ENCODE assay signal across 10 mouse cellular contexts in genomic region chr19:8567104-8567880, GRCm38 (mm10). TPM values are rescaled to one million over a fixed set of nuclear protein-coding genes. Genes with fewer than 3 reads are reported as not detected.
DNase-seq lines count a peak whose midpoint lies in the region; ATAC-seq lines count a peak whose summit lies in the region.
"Had no signal": no experiment of that assay in that cellular context is flagged by ENCODE, and none has a peak within 500 bp of the region (broad histone marks: within the 10 kb centered on the region; RNA-seq: fewer than 3 reads in every experiment).

No protein-coding gene starts in this region.

- H3K4me2 ChIP-seq in embryonic facial prominence, embryonic 11.5 days (ENCODE audit: low read depth, low read length), result no peak overlapping the region
- no peak overlapping the region for H3K4me2 ChIP-seq in kidney, embryonic 14.5 days (replicated peaks; ENCODE audit: low read depth, low read length)
- no peak overlapping the region for H3K4me2 ChIP-seq in midbrain, embryonic 14.5 days (ENCODE audit: low read length)
- H3K4me2 ChIP-seq: midbrain, embryonic 12.5 days had no signal

- no peak overlapping the region for H3K9ac ChIP-seq in embryonic facial prominence, embryonic 11.5 days (replicated peaks; ENCODE audit: low read length)
- no peak overlapping the region for H3K9ac ChIP-seq in kidney, embryonic 14.5 days (ENCODE audit: low read depth, low read length)
- no peak overlapping the region for H3K9ac ChIP-seq in midbrain, embryonic 14.5 days (replicated peaks; ENCODE audit: low read length)
- H3K9ac ChIP-seq: midbrain, embryonic 12.5 days had no signal

- peak; percentile 81 for DNase-seq in cerebellum, postnatal 10 days
- DNase-seq in ovary, postnatal 36 days (ENCODE audit: low spot score), result peak; percentile 42
- DNase-seq in ovary, adult 18-20 months (ENCODE audit: low spot score), result no peak
- peak; percentile 64 for DNase-seq in embryonic facial prominence, embryonic 11.5 days (ENCODE audit: low spot score)
- DNase-seq in midbrain, embryonic 14.5 days, result peak; percentile 73
- no peak for DNase-seq in urinary bladder, postnatal 4 days (ENCODE audit: low spot score in 2 of 2)

- no peaks in the 10 kb centered on the region for H3K4me1 ChIP-seq in embryonic facial prominence, embryonic 11.5 days (ENCODE audit: control insufficient read depth, insufficient read depth, low read length)
- H3K4me1 ChIP-seq in kidney, embryonic 14.5 days (ENCODE audit: control insufficient read depth, insufficient read depth, low read length), result no peaks in the 10 kb centered on the region
- H3K4me1 ChIP-seq in midbrain, embryonic 14.5 days (ENCODE audit: control insufficient read depth, insufficient read depth, low read length), result no peaks in the 10 kb centered on the region

- ATAC-seq in cerebellum, adult (ENCODE audit: insufficient number of reproducible peaks, low FRiP score, low TSS enrichment), result no peak
- no peak for ATAC-seq in embryonic facial prominence, embryonic 11.5 days (replicated peaks; ENCODE audit: insufficient number of reproducible peaks, low FRiP score, low TSS enrichment, low read depth)
- 0 out of 2 replicates have a peak, but pooled peaks have one; percentile 30 for ATAC-seq in kidney, embryonic 14.5 days (ENCODE audit: low FRiP score, low TSS enrichment)
- ATAC-seq in midbrain, embryonic 14.5 days (ENCODE audit: low FRiP score, low TSS enrichment), result no peak

- H3K36me3 ChIP-seq in embryonic facial prominence, embryonic 11.5 days (replicated peaks; ENCODE audit: control insufficient read depth, insufficient read depth, low read depth, low read length), result no peaks in the 10 kb centered on the region
- H3K36me3 ChIP-seq in kidney, embryonic 14.5 days (ENCODE audit: control insufficient read depth, insufficient read depth, low read length), result no peaks in the 10 kb centered on the region
- H3K36me3 ChIP-seq in midbrain, embryonic 14.5 days (ENCODE audit: control insufficient read depth, insufficient read depth, low read length), result no peaks in the 10 kb centered on the region
- H3K36me3 ChIP-seq: midbrain, embryonic 12.5 days had no signal

- no peaks in the 10 kb centered on the region for H3K9me3 ChIP-seq in embryonic facial prominence, embryonic 11.5 days (replicated peaks; ENCODE audit: control insufficient read depth, low read length)
- H3K9me3 ChIP-seq in kidney, embryonic 14.5 days (ENCODE audit: control insufficient read depth, low read length), result no peaks in the 10 kb centered on the region
- H3K9me3 ChIP-seq in midbrain, embryonic 14.5 days (ENCODE audit: control insufficient read depth, low read length), result no peaks in the 10 kb centered on the region
- H3K9me3 ChIP-seq: midbrain, embryonic 12.5 days had no signal

- no peak overlapping the region for H3K4me3 ChIP-seq in embryonic facial prominence, embryonic 11.5 days (ENCODE audit: low read depth, low read length)
- no peak overlapping the region for H3K4me3 ChIP-seq in kidney, embryonic 14.5 days (ENCODE audit: low read length)
- no peak overlapping the region for H3K4me3 ChIP-seq in midbrain, embryonic 14.5 days (replicated peaks; ENCODE audit: low read depth, low read length)
- H3K4me3 ChIP-seq: midbrain, embryonic 12.5 days had no signal

- H3K27me3 ChIP-seq in embryonic facial prominence, embryonic 11.5 days (ENCODE audit: control insufficient read depth, insufficient read depth, low read length), result no peaks in the 10 kb centered on the region
- H3K27me3 ChIP-seq in kidney, embryonic 14.5 days (ENCODE audit: control insufficient read depth, insufficient read depth, low read length), result no peaks in the 10 kb centered on the region
- H3K27me3 ChIP-seq in midbrain, embryonic 14.5 days (ENCODE audit: control insufficient read depth, insufficient read depth, low read length), result no peaks in the 10 kb centered on the region
- H3K27me3 ChIP-seq: midbrain, embryonic 12.5 days had no signal

- no peak overlapping the region for H3K27ac ChIP-seq in embryonic facial prominence, embryonic 11.5 days (replicated peaks; ENCODE audit: low read depth, low read length)
- no peak overlapping the region for H3K27ac ChIP-seq in kidney, embryonic 14.5 days (ENCODE audit: low read depth, low read length)
- H3K27ac ChIP-seq in midbrain, embryonic 14.5 days (replicated peaks; ENCODE audit: low read depth, low read length), result no peak overlapping the region
- H3K27ac ChIP-seq: midbrain, embryonic 12.5 days had no signal

- 46% methylated on average over 13 of the region's 13 CpGs for WGBS in embryonic facial prominence, embryonic 11.5 days
- 49% methylated on average over 13 of the region's 13 CpGs for WGBS in kidney, embryonic 14.5 days
- WGBS in midbrain, embryonic 14.5 days, result 54% methylated on average over 13 of the region's 13 CpGs

RNA-seq across cellular contexts. Expression of gene Slc22a8, which starts 23.8 kb away (rescaled TPM):
- 0.06 TPM in 1 of 2 replicates, not detected in the other for polyA plus RNA-seq in embryonic facial prominence, embryonic 11.5 days (2014; fragmentation: Nextera tagmentation; extraction: Ambion mirVana)
- 1.7 and 3.9 TPM in 2 replicates for polyA plus RNA-seq in kidney, embryonic 14.5 days (2014; fragmentation: Nextera tagmentation; extraction: Ambion mirVana)
- polyA plus RNA-seq in midbrain, embryonic 14.5 days (2014; fragmentation: Nextera tagmentation; extraction: Ambion mirVana), result 4.5 and 6.4 TPM in 2 replicates

RNA-seq across cellular contexts. Expression of gene Slc22a6, which starts 50.5 kb away (rescaled TPM):
- polyA plus RNA-seq in embryonic facial prominence, embryonic 11.5 days (2014; fragmentation: Nextera tagmentation; extraction: Ambion mirVana), result 0.10 and 0.29 TPM in 2 replicates
- 1.2 and 3.2 TPM in 2 replicates for polyA plus RNA-seq in kidney, embryonic 14.5 days (2014; fragmentation: Nextera tagmentation; extraction: Ambion mirVana)
- 8.0 TPM in 1 of 2 replicates, not detected in the other for polyA plus RNA-seq in midbrain, embryonic 14.5 days (2014; fragmentation: Nextera tagmentation; extraction: Ambion mirVana)
- polyA plus RNA-seq: heart, embryonic 16.5 days had no signal

Comparison
In these comparisons a context has a peak if more than half of its experiments do, and no peak if none do; other contexts are left out.
1. DNase-seq: peak in cerebellum, postnatal 10 days (2 of 2), ovary, postnatal 36 days (single experiment), embryonic facial prominence, embryonic 11.5 days (single experiment) and midbrain, embryonic 14.5 days (single experiment); none in ovary, adult 18-20 months (single experiment) and urinary bladder, postnatal 4 days (0 of 2).